Mouse (Mus musculus) frontal cortex, postnatal 25 days (tissue): ENCODE measurements around the gene Serpine2.

Source experiments
- DNase-seq, 2 experiments: peaks; one replicate each; pipeline ENCODE4 v3.0.0; 2022; ENCODE audit warnings: low spot score in 2 of 2

Gene Serpine2

GRCm38 (mm10) chr1:79815446-79815845, 45.5 kb downstream of the Serpine2 start:
- DNase-seq = no peak

GRCm38 (mm10) chr1:79809447-79809846, 51.5 kb downstream of the Serpine2 start:
- no peak for DNase-seq

- peak in 1 of 2 experiments; percentile 13 for DNase-seq
These were observed 54.1 kb downstream of the Serpine2 start for GRCm38 (mm10) chr1:79806865-79807264.

- DNase-seq = no peak
These were observed 57.4 kb downstream of the Serpine2 start for GRCm38 (mm10) chr1:79803614-79804013.

GRCm38 (mm10) chr1:79802858-79803427, 58.0 kb downstream of the Serpine2 start:
- no peak for DNase-seq

GRCm38 (mm10) chr1:79797084-79797483, 63.9 kb downstream of the Serpine2 start:
- no peak for DNase-seq

GRCm38 (mm10) chr1:79786267-79786927, 74.6 kb downstream of the Serpine2 start:
- DNase-seq = peak in 1 of 2 experiments; percentile 27

GRCm38 (mm10) chr1:79782433-79782832, 78.5 kb downstream of the Serpine2 start:
- DNase-seq = no peak

- no peak for DNase-seq
These were observed 83.0 kb downstream of the Serpine2 start for GRCm38 (mm10) chr1:79778011-79778410.

GRCm38 (mm10) chr1:79775927-79776458, 85.0 kb downstream of the Serpine2 start, which contains the start of the genes Mrpl44 and Wdfy1:
Gene Mrpl44, plus strand, starts transcription at chr1:79776018.
Gene Wdfy1, minus strand, starts transcription at chr1:79776143.
- peak; percentile 99 for DNase-seq

- no peak for DNase-seq
These were observed 86.7 kb downstream of the Serpine2 start for GRCm38 (mm10) chr1:79774164-79774780.

- DNase-seq = no peak
These were observed 92.7 kb downstream of the Serpine2 start for GRCm38 (mm10) chr1:79768231-79768630.

- no peak for DNase-seq
These were observed 96.5 kb downstream of the Serpine2 start for GRCm38 (mm10) chr1:79764483-79764882.

GRCm38 (mm10) chr1:79764031-79764430, 96.9 kb downstream of the Serpine2 start:
- no peak for DNase-seq

- DNase-seq = no peak
These were observed 98.4 kb downstream of the Serpine2 start for GRCm38 (mm10) chr1:79762282-79763250.

- no peak for DNase-seq
These were observed 99.1 kb downstream of the Serpine2 start for GRCm38 (mm10) chr1:79761917-79762271.

- DNase-seq = peak; percentile 64 to 66
These were observed 99.7 kb downstream of the Serpine2 start for GRCm38 (mm10) chr1:79761106-79761916.

GRCm38 (mm10) chr1:79760656-79761055, 100.3 kb downstream of the Serpine2 start:
- DNase-seq = no peak

- no peak for DNase-seq
These were observed 101.5 kb downstream of the Serpine2 start for GRCm38 (mm10) chr1:79759436-79759972.

- no peak for DNase-seq
These were observed 102.0 kb downstream of the Serpine2 start for GRCm38 (mm10) chr1:79759006-79759405.
